Mouse (Mus musculus) small intestine, adult 2 months (tissue): ENCODE data around the gene Cacna2d3. TPM values are rescaled to one million over a fixed set of nuclear protein-coding genes. Genes with fewer than 3 reads are reported as not detected.

ENCODE experiments used
- H3K27ac ChIP-seq: fragments of 200-500 bp; 2 replicates; pipeline ENCODE4 v1.5.1; 2012; ENCODE audit warnings: low read depth, low read length, control low read depth, inconsistent platforms; ENCODE audit not compliant: insufficient read depth
- H3K27me3 ChIP-seq: fragments of 200-500 bp; 2 replicates; pipeline ENCODE4 v1.6.1; 2012; ENCODE audit warnings: mild to moderate bottlenecking, moderate library complexity, low read length, inconsistent platforms; ENCODE audit not compliant: control insufficient read depth, insufficient read depth
- H3K36me3 ChIP-seq: fragments of 200-500 bp; 2 replicates; pipeline ENCODE4 v1.6.1; 2012; ENCODE audit warnings: mild to moderate bottlenecking, low read length, control low read depth, inconsistent platforms; ENCODE audit not compliant: control insufficient read depth, insufficient read depth
- H3K4me1 ChIP-seq: fragments of 200-500 bp; 2 replicates; pipeline ENCODE4 v1.6.1; 2012; ENCODE audit warnings: low read length, inconsistent platforms, mixed read lengths; ENCODE audit not compliant: control insufficient read depth, insufficient read depth, insufficient read length
- H3K4me3 ChIP-seq: fragments of 200-500 bp; 2 replicates; pipeline ENCODE4 v1.5.1; 2012; ENCODE audit warnings: low read depth, mild to moderate bottlenecking, control low read depth, inconsistent platforms, low read length, moderate library complexity
- CTCF ChIP-seq: fragments of 200-500 bp; IDR thresholded peaks from 2 replicates; pipeline ENCODE4 v1.5.1; 2012; ENCODE audit warnings: low read depth, mild to moderate bottlenecking, control low read depth, inconsistent platforms, low read length, moderate library complexity, mixed read lengths; ENCODE audit not compliant: insufficient replicate concordance, insufficient read length; ENCODE audit errors: extremely low read depth
- POLR2A ChIP-seq: fragments of 200-500 bp; IDR thresholded peaks from 2 replicates; pipeline ENCODE4 v1.6.1; 2012; ENCODE audit warnings: low read depth, mild to moderate bottlenecking, control low read depth, inconsistent platforms, low read length, moderate library complexity
- WGBS: fragments of 180-500 bp; shearing (Covaris S2); methylation state at CpG from one replicate; pipeline ENCODE4 v1.1.7; 2018; 5-methylcytosine and 5-hydroxymethylcytosine counted together
- polyA plus RNA-seq: library from polyadenylated mRNA; depleted of rRNA; stranded (reverse); fragments of >200 nt; gene quantifications from 2 replicates; pipeline ENCODE4 v1.2.3, GENCODE M21; 2012

The Cacna2d3 gene
- polyA plus RNA-seq, 1 experiment = 0.27 TPM

- H3K36me3 ChIP-seq = no peaks in the 10 kb centered on the region
- 63% methylated on average over 2 of the region's 2 CpGs for WGBS
- no peaks in the 10 kb centered on the region for H3K27me3 ChIP-seq
- no peaks in the 10 kb centered on the region for H3K4me1 ChIP-seq
- no peak overlapping the region for H3K4me3 ChIP-seq
- H3K27ac ChIP-seq = no peak overlapping the region
- TF ChIP-seq POLR2A = no peak
- no peak for TF ChIP-seq CTCF
Measured at GRCm38 (mm10) chr14:29581961-29582360, 139.7 kb downstream of the Cacna2d3 start.

GRCm38 (mm10) chr14:29577786-29578185 is 143.9 kb downstream of the Cacna2d3 start:
- WGBS = 53% methylated on average over 1 of the region's 1 CpGs
- no peak overlapping the region for H3K27ac ChIP-seq
- no peaks in the 10 kb centered on the region for H3K4me1 ChIP-seq
- TF ChIP-seq CTCF = no peak
- TF ChIP-seq POLR2A = no peak
- no peak overlapping the region for H3K4me3 ChIP-seq
- H3K36me3 ChIP-seq = no peaks in the 10 kb centered on the region
- no peaks in the 10 kb centered on the region for H3K27me3 ChIP-seq

- Histone ChIP-seq H3K27me3 (no peaks in the 10 kb centered on the region), H3K4me3 (no peak overlapping the region), H3K4me1 (no peaks in the 10 kb centered on the region), H3K27ac (no peak overlapping the region), H3K36me3 (no peaks in the 10 kb centered on the region)
- TF ChIP-seq POLR2A (no peak), CTCF (no peak)
- 65% methylated on average over 5 of the region's 5 CpGs for WGBS
Measured at GRCm38 (mm10) chr14:29575551-29575950, 146.1 kb downstream of the Cacna2d3 start.

GRCm38 (mm10) chr14:29562704-29563103 is 159.0 kb downstream of the Cacna2d3 start:
- WGBS = 53% methylated on average over 6 of the region's 6 CpGs
- Histone ChIP-seq H3K4me1 (no peaks in the 10 kb centered on the region), H3K27me3 (no peaks in the 10 kb centered on the region), H3K36me3 (no peaks in the 10 kb centered on the region), H3K27ac (no peak overlapping the region), H3K4me3 (no peak overlapping the region)
- TF ChIP-seq CTCF (no peak), POLR2A (no peak)

GRCm38 (mm10) chr14:29561122-29561834 is 160.4 kb downstream of the Cacna2d3 start:
- WGBS = 73% methylated on average over 11 of the region's 11 CpGs
- Histone ChIP-seq H3K36me3 (no peaks in the 10 kb centered on the region), H3K27me3 (no peaks in the 10 kb centered on the region), H3K4me1 (no peaks in the 10 kb centered on the region), H3K27ac (no peak overlapping the region), H3K4me3 (no peak overlapping the region)
- no peak for TF ChIP-seq POLR2A
- no peak for TF ChIP-seq CTCF

- H3K27ac ChIP-seq = no peak overlapping the region
- no peak overlapping the region for H3K4me3 ChIP-seq
- TF ChIP-seq POLR2A (no peak), CTCF (no peak)
- H3K36me3 ChIP-seq = no peaks in the 10 kb centered on the region
- 88% methylated on average over 8 of the region's 8 CpGs for WGBS
- no peaks in the 10 kb centered on the region for H3K27me3 ChIP-seq
- H3K4me1 ChIP-seq = no peaks in the 10 kb centered on the region
Measured at GRCm38 (mm10) chr14:29558440-29558839, 163.2 kb downstream of the Cacna2d3 start.

- Histone ChIP-seq H3K4me3 (no peak overlapping the region), H3K4me1 (no peaks in the 10 kb centered on the region), H3K27me3 (no peaks in the 10 kb centered on the region), H3K27ac (no peak overlapping the region), H3K36me3 (no peaks in the 10 kb centered on the region)
- TF ChIP-seq POLR2A = no peak
- no peak for TF ChIP-seq CTCF
- 81% methylated on average over 3 of the region's 3 CpGs for WGBS
Measured at GRCm38 (mm10) chr14:29556152-29556551, 165.5 kb downstream of the Cacna2d3 start.
